Mouse (Mus musculus) liver, embryonic 15.5 days (tissue): Measurements from ENCODE around the gene Clstn1. TPM values are rescaled to one million over a fixed set of nuclear protein-coding genes. Genes with fewer than 3 reads are reported as not detected.

Source experiments
- ATAC-seq: fragments of 200-750 bp; cut with Nextera tagmentation; 2 replicates; pipeline ENCODE4 v1.8.0; 2017; ENCODE audit warnings: moderate number of reproducible peaks, mild to moderate bottlenecking, moderate library complexity; ENCODE audit not compliant: insufficient read depth
- H3K27ac ChIP-seq: fragments of 300-500 bp; sonication (generic); replicated peaks from 2 replicates; pipeline ENCODE4 v1.5.1; 2015; ENCODE audit warnings: mild to moderate bottlenecking, inconsistent platforms
- H3K27me3 ChIP-seq: fragments of 300-500 bp; sonication (generic); 2 replicates; pipeline ENCODE4 v1.6.1; 2015; ENCODE audit warnings: mild to moderate bottlenecking, inconsistent platforms
- H3K36me3 ChIP-seq: fragments of 300-500 bp; sonication (generic); replicated peaks from 2 replicates; pipeline ENCODE4 v1.6.1; 2015; ENCODE audit warnings: moderate library complexity, mild to moderate bottlenecking, inconsistent platforms
- H3K4me1 ChIP-seq: fragments of 300-500 bp; sonication (generic); replicated peaks from 2 replicates; pipeline ENCODE4 v1.6.1; 2015; ENCODE audit warnings: inconsistent platforms
- H3K4me2 ChIP-seq: fragments of 300-500 bp; sonication (generic); 2 replicates; pipeline ENCODE4 v1.6.1; 2015; ENCODE audit warnings: moderate library complexity, mild to moderate bottlenecking, inconsistent platforms
- H3K4me3 ChIP-seq: fragments of 300-500 bp; sonication (generic); replicated peaks from 2 replicates; pipeline ENCODE4 v1.5.1; 2015; ENCODE audit warnings: mild to moderate bottlenecking, inconsistent platforms
- H3K9ac ChIP-seq: fragments of 300-500 bp; sonication (generic); 2 replicates; pipeline ENCODE4 v1.6.1; 2015; ENCODE audit warnings: moderate library complexity, mild to moderate bottlenecking, inconsistent platforms
- H3K9me3 ChIP-seq: fragments of 300-500 bp; sonication (generic); replicated peaks from 2 replicates; pipeline ENCODE4 v1.6.1; 2016; ENCODE audit warnings: inconsistent platforms
- WGBS: fragments of 180-500 bp; shearing (Covaris S2); methylation state at CpG from one replicate; pipeline ENCODE4 v1.1.7; 2015; ENCODE audit warnings: mixed read lengths; ENCODE audit not compliant: insufficient replicate concordance; 5-methylcytosine and 5-hydroxymethylcytosine counted together
- polyA plus RNA-seq: library from polyadenylated mRNA; unstranded; fragments of >200 nt; fragmentation: Nextera tagmentation; extraction: Ambion mirVana; gene quantifications from 2 replicates; pipeline ENCODE4 v1.2.1, GENCODE M21; 2015

Gene Clstn1
- polyA plus RNA-seq, 1 experiment from 2014 or later: 2.0 TPM

GRCm38 (mm10) chr4:149567432-149568026 is 18.7 kb upstream of the Clstn1 start:
- Histone ChIP-seq H3K27me3 (peaks cover 20% of the 10 kb centered on the region), H3K4me2 (no peak overlapping the region), H3K27ac (no peak overlapping the region), H3K36me3 (no peaks in the 10 kb centered on the region), H3K9ac (no peak overlapping the region), H3K4me3 (no peak overlapping the region), H3K4me1 (peaks cover 9% of the 10 kb centered on the region), H3K9me3 (no peaks in the 10 kb centered on the region)
- no peak for ATAC-seq
- 31% methylated on average over 8 of the region's 8 CpGs for WGBS

- H3K4me3 ChIP-seq: no peak overlapping the region
- no peaks in the 10 kb centered on the region for H3K36me3 ChIP-seq
- peaks cover 9% of the 10 kb centered on the region for H3K4me1 ChIP-seq
- ATAC-seq: no peak
- no peaks in the 10 kb centered on the region for H3K9me3 ChIP-seq
- no peak overlapping the region for H3K27ac ChIP-seq
- no peak overlapping the region for H3K9ac ChIP-seq
- 46% methylated on average over 6 of the region's 6 CpGs for WGBS
- peaks cover 20% of the 10 kb centered on the region for H3K27me3 ChIP-seq
- no peak overlapping the region for H3K4me2 ChIP-seq
These were observed 17.6 kb upstream of the Clstn1 start for GRCm38 (mm10) chr4:149568622-149569021.

DNA sequence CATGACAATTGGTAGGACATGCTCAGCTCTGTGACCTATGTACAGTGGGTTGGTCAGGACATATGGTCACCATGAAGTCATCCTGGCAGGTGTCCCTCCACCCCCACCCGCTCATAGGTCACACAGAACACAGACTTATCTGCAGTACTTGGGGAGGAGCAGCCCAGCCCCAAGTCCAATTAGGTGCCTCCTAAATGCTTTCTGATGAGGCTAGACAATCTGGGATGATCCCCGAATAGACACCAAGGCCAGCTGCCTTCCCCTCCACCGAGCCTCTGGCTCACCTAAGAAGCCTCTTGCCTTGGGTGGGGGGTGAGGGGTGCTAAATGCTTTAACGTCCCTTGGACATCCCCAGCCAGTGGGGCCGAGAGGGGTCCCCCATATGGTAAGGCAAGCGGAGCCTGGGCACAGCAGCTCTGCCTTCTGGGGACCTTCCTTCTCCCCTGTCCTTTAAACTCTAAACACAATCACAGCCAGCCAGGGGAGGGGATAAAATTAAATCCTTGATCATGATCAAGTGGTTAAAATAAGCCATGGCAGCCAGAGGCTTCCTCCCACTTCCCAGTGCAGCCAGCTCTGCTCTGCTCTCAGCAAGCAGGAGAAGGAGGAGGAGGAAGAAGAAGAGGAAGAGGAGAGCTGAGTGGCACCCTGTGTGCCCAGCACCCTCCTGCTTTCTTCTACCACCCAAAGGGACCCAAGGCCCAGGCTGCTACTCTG is 16.3 kb upstream of the Clstn1 start:
- H3K27me3 ChIP-seq: peaks cover 20% of the 10 kb centered on the region
- no peaks in the 10 kb centered on the region for H3K9me3 ChIP-seq
- 62% methylated on average over 6 of the region's 6 CpGs for WGBS
- no peak overlapping the region for H3K4me3 ChIP-seq
- no peaks in the 10 kb centered on the region for H3K36me3 ChIP-seq
- H3K9ac ChIP-seq: no peak overlapping the region
- H3K4me2 ChIP-seq: no peak overlapping the region
- H3K4me1 ChIP-seq: peaks cover 9% of the 10 kb centered on the region
- ATAC-seq: no peak
- H3K27ac ChIP-seq: no peak overlapping the region

- Histone ChIP-seq H3K9me3 (no peaks in the 10 kb centered on the region), H3K9ac (no peak overlapping the region), H3K4me3 (no peak overlapping the region), H3K36me3 (no peaks in the 10 kb centered on the region), H3K4me2 (no peak overlapping the region), H3K27ac (no peak overlapping the region), H3K4me1 (peaks cover 9% of the 10 kb centered on the region), H3K27me3 (peaks cover 20% of the 10 kb centered on the region)
- WGBS: 28% methylated on average over 4 of the region's 4 CpGs
- 0 out of 2 replicates have a peak, but pooled peaks have one; percentile 12 for ATAC-seq
These were observed 15.8 kb upstream of the Clstn1 start for GRCm38 (mm10) chr4:149570498-149570863.

- Histone ChIP-seq H3K9ac (no peak overlapping the region), H3K27ac (no peak overlapping the region), H3K4me3 (no peak overlapping the region), H3K4me2 (no peak overlapping the region), H3K27me3 (peaks cover 20% of the 10 kb centered on the region), H3K4me1 (peaks cover 9% of the 10 kb centered on the region), H3K36me3 (no peaks in the 10 kb centered on the region), H3K9me3 (no peaks in the 10 kb centered on the region)
- 53% methylated on average over 5 of the region's 5 CpGs for WGBS
- ATAC-seq: no peak
These were observed 15.1 kb upstream of the Clstn1 start for GRCm38 (mm10) chr4:149571209-149571608.

GRCm38 (mm10) chr4:149571651-149572149 is 14.6 kb upstream of the Clstn1 start:
- Histone ChIP-seq H3K9me3 (no peaks in the 10 kb centered on the region), H3K27ac (no peak overlapping the region), H3K36me3 (no peaks in the 10 kb centered on the region), H3K27me3 (peaks cover 20% of the 10 kb centered on the region), H3K4me1 (peaks cover 9% of the 10 kb centered on the region), H3K4me2 (no peak overlapping the region), H3K4me3 (no peak overlapping the region), H3K9ac (no peak overlapping the region)
- ATAC-seq: no peak
- 43% methylated on average over 8 of the region's 8 CpGs for WGBS

DNA sequence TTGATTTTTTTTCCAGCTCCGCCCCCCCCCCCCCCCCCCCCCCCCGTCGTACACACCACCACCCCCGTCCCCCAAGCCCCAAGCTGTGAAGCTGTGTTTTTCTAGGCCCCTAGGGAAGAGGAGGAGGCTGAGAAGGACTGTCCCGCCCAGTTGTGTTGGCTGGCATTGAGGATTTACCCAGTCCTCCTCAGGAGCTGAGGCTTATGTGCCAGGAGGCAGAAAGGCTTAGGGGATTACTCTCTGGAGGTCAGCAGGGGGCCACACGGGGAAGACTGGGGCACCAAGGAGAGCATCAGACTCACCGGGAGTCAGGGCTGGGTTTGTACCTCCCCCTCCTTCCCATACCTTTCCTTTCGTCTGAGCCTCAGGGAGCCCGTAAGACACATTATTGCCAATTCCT is 13.8 kb upstream of the Clstn1 start:
- H3K27ac ChIP-seq: no peak overlapping the region
- 38% methylated on average over 8 of the region's 9 CpGs for WGBS
- H3K36me3 ChIP-seq: no peaks in the 10 kb centered on the region
- peaks cover 20% of the 10 kb centered on the region for H3K27me3 ChIP-seq
- no peak overlapping the region for H3K9ac ChIP-seq
- H3K4me3 ChIP-seq: no peak overlapping the region
- no peak overlapping the region for H3K4me2 ChIP-seq
- peaks cover 6% of the 10 kb centered on the region for H3K4me1 ChIP-seq
- no peaks in the 10 kb centered on the region for H3K9me3 ChIP-seq
- no peak for ATAC-seq

- ATAC-seq: no peak
- H3K36me3 ChIP-seq: no peaks in the 10 kb centered on the region
- no peak overlapping the region for H3K4me3 ChIP-seq
- H3K4me2 ChIP-seq: no peak overlapping the region
- 57% methylated on average over 8 of the region's 8 CpGs for WGBS
- H3K9me3 ChIP-seq: no peaks in the 10 kb centered on the region
- H3K9ac ChIP-seq: no peak overlapping the region
- peaks cover 2% of the 10 kb centered on the region for H3K4me1 ChIP-seq
- peaks cover 20% of the 10 kb centered on the region for H3K27me3 ChIP-seq
- no peak overlapping the region for H3K27ac ChIP-seq
These were observed 13.4 kb upstream of the Clstn1 start for GRCm38 (mm10) chr4:149572851-149573250.

DNA sequence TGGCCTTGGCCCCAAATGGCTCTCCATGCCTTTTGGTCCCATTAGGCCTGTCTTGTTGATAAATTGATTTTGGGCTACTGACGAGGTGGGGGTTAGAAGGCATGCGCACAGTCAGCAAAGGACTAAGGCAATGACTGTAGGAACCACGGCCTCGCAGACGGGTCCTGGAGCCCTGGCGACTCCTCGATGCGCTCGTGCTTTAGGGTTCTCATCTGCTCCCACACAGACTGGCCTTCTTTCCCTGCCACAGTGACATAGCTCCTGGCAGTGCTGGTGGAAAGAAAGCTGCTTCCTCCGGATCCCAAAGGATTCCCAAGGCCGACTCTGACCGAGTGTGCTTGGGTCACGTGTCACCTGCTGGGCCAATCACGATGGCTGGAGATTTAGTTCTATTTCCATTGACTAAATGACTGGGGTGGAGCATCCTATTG is 11.9 kb upstream of the Clstn1 start:
- no peak overlapping the region for H3K4me2 ChIP-seq
- H3K27ac ChIP-seq: no peak overlapping the region
- no peak overlapping the region for H3K9ac ChIP-seq
- no peaks in the 10 kb centered on the region for H3K4me1 ChIP-seq
- no peaks in the 10 kb centered on the region for H3K36me3 ChIP-seq
- peaks cover 17% of the 10 kb centered on the region for H3K27me3 ChIP-seq
- no peak for ATAC-seq
- H3K9me3 ChIP-seq: no peaks in the 10 kb centered on the region
- 65% methylated on average over 14 of the region's 14 CpGs for WGBS
- H3K4me3 ChIP-seq: no peak overlapping the region

DNA sequence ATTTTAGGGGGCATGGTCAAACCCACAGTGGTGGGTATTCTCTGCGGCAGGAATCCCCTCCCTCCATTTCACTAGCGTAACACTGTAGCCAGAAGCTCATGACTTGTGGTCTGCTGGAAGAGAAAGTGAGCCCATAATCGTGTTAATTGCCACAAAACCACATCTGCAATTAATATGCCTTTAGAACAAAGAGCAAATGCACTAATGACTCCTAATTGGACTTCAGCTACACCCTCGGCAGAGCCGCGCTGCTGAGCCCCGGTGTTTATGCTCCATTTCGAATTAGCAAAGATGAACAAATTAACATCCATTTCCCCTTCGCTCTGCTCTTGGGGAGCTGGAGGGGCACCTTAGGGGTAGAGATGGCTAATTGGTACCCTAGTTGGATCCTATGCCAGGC is 10.2 kb upstream of the Clstn1 start:
- ATAC-seq: no peak
- H3K27me3 ChIP-seq: peaks cover 20% of the 10 kb centered on the region
- H3K4me3 ChIP-seq: no peak overlapping the region
- no peaks in the 10 kb centered on the region for H3K4me1 ChIP-seq
- no peak overlapping the region for H3K9ac ChIP-seq
- no peak overlapping the region for H3K4me2 ChIP-seq
- no peaks in the 10 kb centered on the region for H3K9me3 ChIP-seq
- no peak overlapping the region for H3K27ac ChIP-seq
- no peaks in the 10 kb centered on the region for H3K36me3 ChIP-seq
- WGBS: 77% methylated on average over 9 of the region's 9 CpGs

GRCm38 (mm10) chr4:149576993-149577548 is 9.2 kb upstream of the Clstn1 start:
- Histone ChIP-seq H3K4me3 (no peak overlapping the region), H3K36me3 (no peaks in the 10 kb centered on the region), H3K4me1 (no peaks in the 10 kb centered on the region), H3K27me3 (peaks cover 25% of the 10 kb centered on the region), H3K9me3 (no peaks in the 10 kb centered on the region), H3K9ac (no peak overlapping the region), H3K27ac (no peak overlapping the region), H3K4me2 (no peak overlapping the region)
- no peak for ATAC-seq
- 19% methylated on average over 4 of the region's 4 CpGs for WGBS
